9 mouse cellular contexts compared by ENCODE assay signal in genomic region chr2:68784710-68785427, GRCm38 (mm10).
DNase-seq lines count a peak whose midpoint lies in the region; ATAC-seq and TF ChIP-seq lines count a peak whose summit lies in the region.
"Had no signal": no experiment of that assay in that cellular context is flagged by ENCODE, and none has a peak within 500 bp of the region (broad histone marks: within the 10 kb centered on the region; RNA-seq: fewer than 3 reads in every experiment).

No protein-coding gene starts in this region.

- no peak overlapping the region for H3K27ac ChIP-seq in CH12.LX (ENCODE audit: insufficient read depth, low read depth)
- H3K27ac ChIP-seq in forebrain, embryonic 15.5 days (replicated peaks), result no peak overlapping the region
- H3K27ac ChIP-seq in layer of hippocampus, adult 2 months, result no peak overlapping the region
- no peak overlapping the region for H3K27ac ChIP-seq in olfactory bulb, adult 2 months (ENCODE audit: insufficient read depth, low read depth, low read length)

- WGBS in forebrain, embryonic 15.5 days, result 36% methylated on average over 5 of the region's 5 CpGs
- 38% methylated on average over 5 of the region's 5 CpGs for WGBS in olfactory bulb, adult 2 months

- no peaks in the 10 kb centered on the region for H3K79me2 ChIP-seq in CH12.LX (replicated peaks; ENCODE audit: control insufficient read depth, extremely low read depth, insufficient read depth, poor library complexity, severe bottlenecking)

- no peak for DNase-seq in CH12.LX (ENCODE audit: extremely low read depth)
- DNase-seq in heart, postnatal 4 days, result peak; percentile 89
- DNase-seq in layer of hippocampus, adult 2 months (ENCODE audit: low spot score in 2 of 2), result peak; percentile 86
- DNase-seq in lung, adult 18-20 months, result peak; percentile 72 to 75
- DNase-seq in thymus, adult 18-20 months, result peak; percentile 40 to 57

- H3K4me3 ChIP-seq in CH12.LX (replicated peaks in 1 of 3; ENCODE audit: low read depth in 2 of 3, low read length in 2 of 3, poor library complexity in 1 of 3), result no peak overlapping the region
- H3K4me3 ChIP-seq in forebrain, embryonic 15.5 days, result no peak overlapping the region
- no peak overlapping the region for H3K4me3 ChIP-seq in layer of hippocampus, adult 2 months
- H3K4me3 ChIP-seq in olfactory bulb, adult 2 months (ENCODE audit: insufficient read depth, low read depth, low read length), result no peak overlapping the region
- H3K4me3 ChIP-seq: erythroblast, embryonic 14.5 days had no signal

- no peaks in the 10 kb centered on the region for H3K27me3 ChIP-seq in CH12.LX (replicated peaks)
- H3K27me3 ChIP-seq in forebrain, embryonic 15.5 days, result no peaks in the 10 kb centered on the region

- no peaks in the 10 kb centered on the region for H3K4me1 ChIP-seq in CH12.LX (ENCODE audit: control insufficient read depth in 1 of 2, insufficient read depth in 2 of 2)
- no peaks in the 10 kb centered on the region for H3K4me1 ChIP-seq in forebrain, embryonic 15.5 days
- peaks cover 2% of the 10 kb centered on the region; the same call in 1 of the 2 replicates for H3K4me1 ChIP-seq in olfactory bulb, adult 2 months (ENCODE audit: control insufficient read depth, insufficient read depth, low read length)

- H3K9me3 ChIP-seq in CH12.LX (replicated peaks; ENCODE audit: low read length), result peaks cover 73% of the 10 kb centered on the region
- H3K9me3 ChIP-seq in forebrain, embryonic 15.5 days, result no peaks in the 10 kb centered on the region

- ATAC-seq in cerebellum, adult (ENCODE audit: insufficient number of reproducible peaks, low FRiP score, low TSS enrichment), result peak; percentile 80
- peak; percentile 94 for ATAC-seq in forebrain, embryonic 15.5 days (replicated peaks)

- dilution Hi-C loops in CH12.LX (cut with MboI; ENCODE audit: extremely low pct_ligation_motif_present, extremely low pct_unique_long_range_greater_than_20kb, low sequenced_read_pairs), result no loop called here

- no peak overlapping the region for H3K9ac ChIP-seq in CH12.LX (ENCODE audit: insufficient read depth, low read depth)
- no peak overlapping the region for H3K9ac ChIP-seq in forebrain, embryonic 15.5 days (replicated peaks)

- TF ChIP-seq POLR2A in CH12.LX (IDR thresholded peaks at IDR 0.05; ENCODE audit: low read depth, low read length), result no peak
- TF ChIP-seq POLR2A in olfactory bulb, adult 2 months (IDR thresholded peaks at IDR 0.05; ENCODE audit: insufficient read depth, low read depth, low read length), result no peak

- H3K4me2 ChIP-seq in CH12.LX (ENCODE audit: insufficient read depth, low read depth, poor library complexity, severe bottlenecking), result no peak overlapping the region
- no peak overlapping the region for H3K4me2 ChIP-seq in forebrain, embryonic 15.5 days (replicated peaks)

- in situ Hi-C loops in CH12.LX (cut with MboI; ENCODE audit: low pct_ligation_motif_present, low pct_unique_long_range_greater_than_20kb, low sequenced_read_pairs), result no loop called here

- no peak for TF ChIP-seq EP300 in CH12.LX (IDR thresholded peaks at IDR 0.05; ENCODE audit: low read length)

- peak; percentile 13 for TF ChIP-seq RAD21 in CH12.LX (IDR thresholded peaks at IDR 0.05; ENCODE audit: low read depth, low read length)

- peak in 1 of 2 experiments; percentile 18; a peak in 1 of 4 replicates for TF ChIP-seq CTCF in CH12.LX (conservative IDR thresholded peaks at IDR 0.05 in 1 of 2, IDR thresholded peaks at IDR 0.05 in 1 of 2; ENCODE audit: low read depth in 2 of 2, low read length in 2 of 2)
- peak; percentile 91 for TF ChIP-seq CTCF in layer of hippocampus, adult 2 months (conservative IDR thresholded peaks at IDR 0.05)
- peak; percentile 83 for TF ChIP-seq CTCF in olfactory bulb, adult 2 months (IDR thresholded peaks at IDR 0.05; ENCODE audit: insufficient read depth, low read depth, low read length)

- H3K36me3 ChIP-seq in CH12.LX (replicated peaks in 1 of 2; ENCODE audit: control insufficient read depth in 1 of 2, insufficient read depth in 1 of 2, low read length in 1 of 2), result no peaks in the 10 kb centered on the region
- no peaks in the 10 kb centered on the region for H3K36me3 ChIP-seq in forebrain, embryonic 15.5 days

TF ChIP-seq in CH12.LX, 34 proteins besides CTCF, POLR2A, EP300 and RAD21:
- TF ChIP-seq JUND (conservative IDR thresholded peaks at IDR 0.05; ENCODE audit: low read depth, low read length) (no peak), ZNF384 (IDR thresholded peaks at IDR 0.05; ENCODE audit: low read depth, low read length) (no peak), KAT2A (IDR thresholded peaks at IDR 0.05; ENCODE audit: insufficient replicate concordance, low read length) (no peak), MAFK (IDR thresholded peaks at IDR 0.05; ENCODE audit: insufficient replicate concordance, low read length) (no peak), POLR2AphosphoS2 (IDR thresholded peaks at IDR 0.05; ENCODE audit: low read depth, low read length) (no peak), ELF1 (IDR thresholded peaks at IDR 0.05; ENCODE audit: low read depth, low read length) (no peak), PAX5 (IDR thresholded peaks at IDR 0.05; ENCODE audit: low read length) (no peak), MAX (IDR thresholded peaks at IDR 0.05; ENCODE audit: low read length) (no peak), ZMIZ1 (IDR thresholded peaks at IDR 0.05; ENCODE audit: low read depth, low read length) (no peak)
